Mouse (Mus musculus) forebrain, embryonic 16.5 days (tissue): ENCODE data around the gene Cdc123. TPM values are rescaled to one million over a fixed set of nuclear protein-coding genes. Genes with fewer than 3 reads are reported as not detected.

Experiments
- ATAC-seq: fragments of 200-750 bp; cut with Nextera tagmentation; 2 replicates; pipeline ENCODE4 v1.8.0; 2017; ENCODE audit warnings: mild to moderate bottlenecking, moderate library complexity
- H3K27ac ChIP-seq: fragments of 300-500 bp; sonication (generic); 2 replicates; pipeline ENCODE4 v1.5.1; 2014; ENCODE audit warnings: low read length, control low read depth
- H3K27me3 ChIP-seq: fragments of 300-500 bp; sonication (generic); replicated peaks from 2 replicates; pipeline ENCODE4 v1.6.1; 2014; ENCODE audit warnings: low read length; ENCODE audit not compliant: control insufficient read depth, insufficient read depth
- H3K36me3 ChIP-seq: fragments of 300-500 bp; sonication (generic); 2 replicates; pipeline ENCODE4 v1.6.1; 2014; ENCODE audit not compliant: control insufficient read depth, insufficient read depth
- H3K4me1 ChIP-seq: fragments of 300-500 bp; sonication (generic); replicated peaks from 2 replicates; pipeline ENCODE4 v1.6.1; 2014; ENCODE audit warnings: low read length; ENCODE audit not compliant: control insufficient read depth, insufficient read depth
- H3K4me2 ChIP-seq: fragments of 300-500 bp; sonication (generic); 2 replicates; pipeline ENCODE4 v1.6.1; 2014; ENCODE audit warnings: mild to moderate bottlenecking, low read length, control low read depth
- H3K4me3 ChIP-seq: fragments of 300-500 bp; sonication (generic); replicated peaks from 2 replicates; pipeline ENCODE4 v1.5.1; 2014; ENCODE audit warnings: mild to moderate bottlenecking, low read length, control low read depth
- H3K9ac ChIP-seq: fragments of 300-500 bp; sonication (generic); replicated peaks from 2 replicates; pipeline ENCODE4 v1.6.1; 2014; ENCODE audit warnings: low read depth, low read length, control low read depth
- H3K9me3 ChIP-seq: fragments of 300-500 bp; sonication (generic); 2 replicates; pipeline ENCODE4 v1.6.1; 2016; ENCODE audit warnings: low read length; ENCODE audit not compliant: control insufficient read depth
- WGBS: fragments of 180-500 bp; shearing (Covaris S2); extraction: QIAGEN DNeasy Blood & Tissue Kit; methylation state at CpG from one replicate; pipeline ENCODE4 v1.1.7; 2014; 5-methylcytosine and 5-hydroxymethylcytosine counted together
- polyA plus RNA-seq: library from polyadenylated mRNA; unstranded; fragments of >200 nt; fragmentation: Nextera tagmentation; extraction: Ambion mirVana; gene quantifications from 2 replicates; pipeline ENCODE4 v1.2.1, GENCODE M21; 2015

The Cdc123 gene
- polyA plus RNA-seq, 1 experiment from 2014 or later, result 294 TPM

- Histone ChIP-seq H3K9me3 (no peaks in the 10 kb centered on the region), H3K27ac (no peak overlapping the region), H3K36me3 (no peaks in the 10 kb centered on the region), H3K4me3 (no peak overlapping the region), H3K4me2 (no peak overlapping the region), H3K9ac (no peak overlapping the region), H3K27me3 (no peaks in the 10 kb centered on the region), H3K4me1 (no peaks in the 10 kb centered on the region)
- ATAC-seq, result no peak
- WGBS, result 91% methylated on average over 8 of the region's 8 CpGs
Measured at GRCm38 (mm10) chr2:5760479-5761008, 84.4 kb downstream of the Cdc123 start.

GRCm38 (mm10) chr2:5758569-5758968, 86.4 kb downstream of the Cdc123 start:
- Histone ChIP-seq H3K4me1 (no peaks in the 10 kb centered on the region), H3K36me3 (no peaks in the 10 kb centered on the region), H3K4me3 (no peak overlapping the region), H3K27me3 (no peaks in the 10 kb centered on the region), H3K9ac (no peak overlapping the region), H3K9me3 (no peaks in the 10 kb centered on the region), H3K27ac (no peak overlapping the region), H3K4me2 (no peak overlapping the region)
- WGBS, result 95% methylated on average over 2 of the region's 2 CpGs
- no peak for ATAC-seq

DNA sequence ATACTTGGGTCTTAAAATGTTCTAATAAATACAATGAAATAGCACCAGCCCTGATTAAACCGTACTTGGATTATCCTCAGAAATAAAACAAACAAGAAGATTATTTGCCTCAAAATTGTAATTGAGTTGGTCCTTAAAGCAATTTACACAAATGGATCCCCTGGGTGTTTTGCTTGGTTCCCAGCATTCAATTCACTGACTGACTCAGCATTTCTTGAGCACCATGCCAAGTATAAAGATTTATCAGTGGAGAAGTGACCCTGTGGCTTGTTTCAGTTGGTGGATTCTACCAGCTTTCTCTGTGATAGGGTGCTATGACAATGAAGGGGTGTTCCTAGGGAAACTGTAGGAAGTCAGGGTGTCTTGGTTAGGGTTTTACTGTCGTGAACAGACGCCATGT, 94.1 kb downstream of the Cdc123 start:
- Histone ChIP-seq H3K27me3 (no peaks in the 10 kb centered on the region), H3K9ac (no peak overlapping the region), H3K36me3 (no peaks in the 10 kb centered on the region), H3K4me1 (no peaks in the 10 kb centered on the region), H3K4me3 (no peak overlapping the region), H3K4me2 (no peak overlapping the region), H3K27ac (no peak overlapping the region), H3K9me3 (no peaks in the 10 kb centered on the region)
- WGBS, result 87% methylated on average over 3 of the region's 3 CpGs
- ATAC-seq, result no peak

DNA sequence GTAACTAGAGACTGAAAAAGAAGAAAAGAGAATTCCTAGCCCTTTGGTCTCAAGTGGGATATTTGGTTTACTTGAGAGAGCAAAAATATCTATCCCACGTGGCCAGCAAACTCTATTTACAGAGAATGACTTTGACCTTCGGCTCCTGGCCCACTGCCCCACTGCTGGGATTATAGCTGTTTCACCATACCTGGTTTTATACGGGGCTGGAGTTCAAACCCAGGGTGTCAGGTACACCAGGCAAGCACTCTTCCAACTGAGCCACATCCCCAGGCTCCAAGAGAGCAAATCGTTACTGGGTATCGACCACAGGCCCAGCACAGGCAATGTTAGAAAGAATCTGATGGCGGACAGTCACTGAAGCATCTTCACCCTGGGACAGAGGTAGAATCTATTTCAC, 95.8 kb downstream of the Cdc123 start:
- H3K4me3 ChIP-seq, result no peak overlapping the region
- H3K9ac ChIP-seq, result no peak overlapping the region
- H3K9me3 ChIP-seq, result no peaks in the 10 kb centered on the region
- no peaks in the 10 kb centered on the region for H3K4me1 ChIP-seq
- no peaks in the 10 kb centered on the region for H3K27me3 ChIP-seq
- H3K4me2 ChIP-seq, result no peak overlapping the region
- WGBS, result 85% methylated on average over 6 of the region's 6 CpGs
- no peaks in the 10 kb centered on the region for H3K36me3 ChIP-seq
- no peak for ATAC-seq
- no peak overlapping the region for H3K27ac ChIP-seq

- H3K27ac ChIP-seq, result no peak overlapping the region
- no peak overlapping the region for H3K4me3 ChIP-seq
- H3K9me3 ChIP-seq, result 0 out of 2 replicates have a peak, but pooled peaks cover 3% of the 10 kb centered on the region
- no peak overlapping the region for H3K9ac ChIP-seq
- H3K27me3 ChIP-seq, result no peaks in the 10 kb centered on the region
- no peak for ATAC-seq
- H3K4me2 ChIP-seq, result no peak overlapping the region
- H3K36me3 ChIP-seq, result no peaks in the 10 kb centered on the region
- 90% methylated on average over 5 of the region's 5 CpGs for WGBS
- no peaks in the 10 kb centered on the region for H3K4me1 ChIP-seq
Measured at GRCm38 (mm10) chr2:5747545-5748043, 97.4 kb downstream of the Cdc123 start.

GRCm38 (mm10) chr2:5746529-5746928, 98.4 kb downstream of the Cdc123 start:
- WGBS, result 86% methylated on average over 12 of the region's 12 CpGs

More at GRCm38 (mm10) chr2:5746529-5746928, 98.4 kb downstream of the Cdc123 start:
- ATAC-seq, result no peak
- H3K9me3 ChIP-seq, result 0 out of 2 replicates have a peak, but pooled peaks cover 3% of the 10 kb centered on the region
- H3K27ac ChIP-seq, result no peak overlapping the region
- H3K36me3 ChIP-seq, result no peaks in the 10 kb centered on the region
- no peak overlapping the region for H3K4me2 ChIP-seq
- no peak overlapping the region for H3K9ac ChIP-seq
- H3K27me3 ChIP-seq, result no peaks in the 10 kb centered on the region
- H3K4me1 ChIP-seq, result no peaks in the 10 kb centered on the region
- H3K4me3 ChIP-seq, result no peak overlapping the region

Other genes starting within 250 kb of the Cdc123 start
- gene Camk1d, start 130.6 kb downstream of the Cdc123 start, polyA plus RNA-seq, result 8.1 and 10.6 TPM in 2 replicates
- gene Nudt5, start 145 bp downstream of the Cdc123 start, polyA plus RNA-seq, result 31.3 and 33.8 TPM in 2 replicates
- gene Gm13199, start 17.8 kb upstream of the Cdc123 start, polyA plus RNA-seq, result 1.4 and 1.9 TPM in 2 replicates
- 94.8 and 112 TPM in 2 replicates for gene Sec61a2, start 50.3 kb upstream of the Cdc123 start, polyA plus RNA-seq
- 4.8 and 7.6 TPM in 2 replicates for gene Dhtkd1, start 97.6 kb upstream of the Cdc123 start, polyA plus RNA-seq
- 8.9 and 9.4 TPM in 2 replicates for gene Upf2, start 106.3 kb upstream of the Cdc123 start, polyA plus RNA-seq